Mouse (Mus musculus) layer of hippocampus, adult 18-20 months (tissue): ENCODE results near the gene Prg3. TPM values are rescaled to one million over a fixed set of nuclear protein-coding genes. Genes with fewer than 3 reads are reported as not detected.

Source experiments
- DNase-seq, 2 experiments: peaks; one replicate each; pipeline ENCODE4 v3.0.0; 2022; ENCODE audit warnings: low spot score in 2 of 2
- total RNA-seq, 2 experiments: library from RNA; stranded (reverse); gene quantifications; 2 replicates each; pipeline ENCODE4 v1.2.3; 2021

Prg3 gene
- total RNA-seq, 2 experiments from 2014 or later: not detected

DNA sequence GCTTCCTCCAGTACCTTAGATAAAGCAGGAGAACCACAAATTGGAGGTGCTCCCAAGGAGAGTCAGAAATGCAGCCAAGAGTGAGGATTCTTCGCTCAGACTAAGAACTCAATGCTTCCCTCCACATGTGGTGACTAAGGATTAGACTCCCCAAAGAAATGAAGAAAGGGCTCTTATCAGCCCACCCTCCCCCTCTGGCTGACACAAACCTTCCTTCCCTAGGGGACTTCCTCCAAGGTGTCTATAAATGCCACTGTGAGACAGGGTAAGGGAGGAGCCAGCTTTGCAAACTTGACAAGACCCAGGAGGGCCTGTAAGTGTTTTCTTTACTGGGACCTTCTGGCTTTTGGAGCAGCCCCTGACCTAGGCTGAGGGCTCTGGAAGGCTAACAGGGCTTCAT lies 7.8 kb upstream of the Prg3 start, which contains the start of gene Prg2:
TSS of gene Prg2 (plus strand) at position 274 of the 400 bp plus-strand sequence.
- no peak for DNase-seq

GRCm38 (mm10) chr2:84996376-84996775 lies 8.4 kb downstream of the Prg3 start:
- no peak for DNase-seq

GRCm38 (mm10) chr2:84999486-85000181 lies 11.6 kb downstream of the Prg3 start:
- DNase-seq: no peak

DNA sequence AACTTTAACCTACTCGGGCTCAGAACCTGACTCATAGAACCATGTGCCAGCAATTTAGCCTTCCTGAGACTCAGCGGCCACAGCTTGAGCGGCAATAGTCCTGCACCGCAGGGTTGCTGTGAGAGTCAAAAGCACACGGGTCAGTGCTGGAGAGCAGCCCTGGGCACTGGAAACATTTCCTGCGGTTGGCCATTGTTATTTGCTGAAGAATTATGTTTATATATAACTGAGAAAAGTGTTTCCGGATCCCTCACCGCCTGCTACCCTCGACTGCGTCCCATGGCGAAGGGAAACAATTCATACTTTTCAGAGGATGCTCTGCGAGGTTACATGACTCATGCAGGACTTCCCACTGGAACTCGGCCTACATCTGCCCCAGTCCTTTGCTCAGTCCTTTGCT lies 13.5 kb downstream of the Prg3 start:
- DNase-seq: no peak

GRCm38 (mm10) chr2:85002575-85002974 lies 14.6 kb downstream of the Prg3 start:
- DNase-seq: no peak

DNA sequence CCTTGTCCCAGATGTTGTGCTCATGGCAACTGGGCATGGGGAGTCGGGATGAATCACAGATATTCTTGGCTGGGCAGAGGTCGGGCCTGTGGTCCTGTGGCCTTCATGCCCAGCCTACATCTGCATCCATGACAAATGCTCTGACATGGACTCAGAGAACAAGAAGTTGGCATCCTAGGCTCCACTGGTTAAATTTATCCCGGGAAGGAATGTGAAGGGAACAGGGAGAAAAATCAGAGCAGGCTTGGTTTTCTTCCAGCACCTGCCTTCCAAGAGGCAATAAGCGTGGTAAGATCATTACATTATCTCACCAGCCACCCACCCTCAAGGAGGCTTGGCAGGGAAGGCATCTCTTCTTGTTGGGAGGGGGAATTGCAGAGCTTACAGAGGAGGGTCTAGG lies 16.3 kb downstream of the Prg3 start:
- peak in 1 of 2 experiments; percentile 24 for DNase-seq

DNA sequence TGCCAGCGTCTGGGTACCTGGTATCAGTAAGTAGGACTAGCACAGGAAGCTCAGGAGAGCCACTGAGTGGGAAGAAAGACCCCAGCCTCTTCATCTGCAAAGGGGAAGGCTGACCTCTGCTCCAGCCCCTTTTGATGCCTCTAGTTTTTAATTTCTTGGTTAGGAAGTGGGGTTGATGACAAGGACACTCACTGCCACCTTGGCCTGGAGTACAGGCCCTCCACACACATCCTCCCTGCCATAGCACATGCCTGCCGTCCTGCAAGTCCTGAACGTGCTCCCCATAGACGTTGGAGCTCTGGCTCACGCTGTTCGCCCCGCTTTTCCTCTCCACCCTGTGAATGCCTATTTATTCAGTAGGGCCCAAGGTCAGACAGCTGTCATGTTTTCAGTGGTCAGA lies 18.6 kb downstream of the Prg3 start:
- DNase-seq: no peak

- no peak for DNase-seq
Observed at GRCm38 (mm10) chr2:85007729-85008128, 19.7 kb downstream of the Prg3 start.

- no peak for DNase-seq
Observed at GRCm38 (mm10) chr2:85009212-85009611, 21.2 kb downstream of the Prg3 start.

- no peak for DNase-seq
Observed at GRCm38 (mm10) chr2:85011906-85012604, 24.0 kb downstream of the Prg3 start.

GRCm38 (mm10) chr2:85012679-85013078 lies 24.7 kb downstream of the Prg3 start:
- no peak for DNase-seq

DNA sequence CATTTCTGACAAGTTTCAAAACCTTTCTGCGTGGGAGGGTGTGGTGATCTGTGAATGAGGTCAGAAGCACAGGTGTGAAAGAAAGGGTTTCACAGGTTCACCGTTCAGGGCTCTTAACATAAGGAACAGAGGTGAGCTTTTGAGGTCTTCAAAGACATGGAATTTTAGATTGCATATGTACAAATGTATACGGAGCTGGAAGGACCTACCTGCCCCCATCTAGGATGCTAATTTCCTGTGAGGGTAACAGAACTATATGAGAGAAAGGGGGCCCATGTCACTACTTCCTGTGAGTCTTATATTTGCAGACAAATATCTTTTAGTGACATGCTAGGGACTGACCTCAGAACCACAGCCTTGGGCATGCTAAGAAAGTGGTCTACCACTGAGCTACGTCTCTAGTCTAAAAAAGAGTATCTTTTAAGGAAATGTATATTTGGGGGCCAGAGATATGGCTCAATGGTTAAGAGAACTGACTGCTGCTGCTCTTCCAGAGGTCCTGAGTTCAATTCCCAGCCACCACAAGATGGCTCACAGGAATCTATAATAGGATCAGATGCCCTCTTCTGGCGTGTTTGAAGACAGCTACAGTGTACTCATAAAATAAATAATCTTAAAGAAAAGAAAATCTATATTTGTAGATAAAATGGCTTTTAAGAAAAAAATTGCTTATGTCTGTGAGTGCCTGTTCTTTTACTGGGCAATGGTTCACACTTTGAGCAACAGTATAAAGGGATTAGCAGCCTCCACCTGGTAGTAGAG lies 26.0 kb downstream of the Prg3 start:
- no peak for DNase-seq

- DNase-seq: peak; percentile 44 to 81
Observed at GRCm38 (mm10) chr2:85014588-85014982, 26.6 kb downstream of the Prg3 start.

DNA sequence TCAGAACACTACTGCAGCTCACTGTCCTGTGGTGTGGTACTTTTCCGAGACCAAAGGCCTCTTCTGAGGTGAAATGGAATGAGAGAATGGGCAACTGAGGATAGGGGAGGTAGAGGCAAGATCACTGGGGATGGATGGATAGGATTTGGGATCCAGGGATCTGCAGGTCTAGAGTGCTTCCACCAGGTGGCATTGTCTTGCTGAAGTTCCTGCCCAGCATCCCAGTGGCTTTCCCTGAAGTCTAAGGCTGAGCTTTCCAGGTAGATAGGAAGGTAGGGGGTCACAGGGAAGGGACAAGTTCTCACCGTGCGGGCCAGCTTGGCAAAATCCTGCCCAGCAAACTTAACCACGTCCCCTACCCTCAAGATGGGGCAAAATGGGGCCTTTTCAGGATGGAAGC lies 34.0 kb downstream of the Prg3 start:
- DNase-seq: peak in 1 of 2 experiments; percentile 51

- DNase-seq: no peak
Observed at GRCm38 (mm10) chr2:85026178-85026577, 38.2 kb downstream of the Prg3 start.

DNA sequence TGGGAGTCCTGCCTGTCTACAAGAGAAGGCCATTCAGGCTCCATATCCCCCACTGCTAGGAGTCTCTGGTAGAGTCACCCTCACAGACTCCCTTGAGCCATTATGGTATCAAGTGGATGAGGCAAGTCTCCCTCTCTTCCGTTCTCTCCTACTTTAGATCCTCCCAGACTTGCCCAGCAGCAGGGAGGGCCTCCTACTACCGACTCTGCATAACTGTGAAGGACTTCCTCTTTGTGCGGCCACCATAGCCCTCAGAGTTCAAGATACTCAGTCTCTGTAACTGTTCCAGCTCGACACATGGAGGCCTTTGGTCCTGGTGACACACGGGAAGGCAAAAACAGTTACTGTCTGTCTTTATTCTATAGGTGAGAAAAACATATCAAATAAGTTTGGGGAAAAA lies 39.3 kb downstream of the Prg3 start:
- no peak for DNase-seq

- no peak for DNase-seq
Observed at GRCm38 (mm10) chr2:85029897-85030296, 41.9 kb downstream of the Prg3 start.

- DNase-seq: no peak
Observed at GRCm38 (mm10) chr2:85030989-85031388, 43.0 kb downstream of the Prg3 start.

DNA sequence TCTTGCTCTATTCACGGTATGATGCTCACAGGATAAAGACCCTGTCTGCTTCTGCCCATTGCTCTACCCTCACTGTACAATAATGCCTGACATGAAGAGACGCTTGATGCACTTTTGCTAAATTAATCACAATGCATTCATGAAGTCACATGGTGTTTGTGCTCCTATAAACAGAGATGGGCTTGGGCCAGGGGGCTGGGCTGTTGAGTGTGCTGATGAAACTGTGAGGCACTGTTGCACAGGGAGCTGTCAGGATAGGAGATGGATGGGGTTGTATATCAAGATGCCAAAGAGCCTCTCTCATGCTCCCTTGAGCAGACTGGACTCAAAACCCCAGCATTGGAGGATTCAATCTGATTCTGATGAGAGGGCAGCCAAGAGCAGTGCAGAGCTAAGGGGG lies 45.1 kb downstream of the Prg3 start:
- DNase-seq: no peak

- no peak for DNase-seq
Observed at GRCm38 (mm10) chr2:85034169-85034568, 46.2 kb downstream of the Prg3 start.

DNA sequence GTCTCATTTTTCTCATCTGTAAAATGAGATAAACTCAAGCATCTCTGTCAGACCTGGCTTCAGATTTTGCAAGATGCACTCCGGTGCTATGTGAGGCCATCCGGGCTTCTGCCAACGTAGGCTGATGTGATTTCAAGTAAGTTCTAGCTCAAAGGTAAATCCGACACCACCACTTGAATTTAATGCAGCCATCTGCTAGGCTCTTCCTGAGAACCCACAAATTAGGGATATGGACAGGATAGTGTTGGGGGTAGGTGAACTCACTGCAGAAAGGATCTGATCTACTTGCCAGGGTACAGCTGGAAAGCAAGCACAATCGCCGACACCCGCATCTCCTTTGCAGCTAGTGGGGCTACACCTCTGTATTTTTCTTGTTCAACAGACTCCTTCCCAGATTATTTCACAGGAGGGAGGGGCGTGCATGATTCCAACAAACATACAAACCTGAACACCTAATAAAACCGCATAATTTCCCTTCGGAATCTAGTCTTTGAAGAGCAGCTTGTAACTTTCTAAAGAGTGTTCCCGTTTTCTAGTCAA lies 48.6 kb downstream of the Prg3 start:
- DNase-seq: no peak
